Mouse (Mus musculus) left cerebral cortex, adult 2 months (tissue): ENCODE results near the gene Slc10a6. TPM values are rescaled to one million over a fixed set of nuclear protein-coding genes. Genes with fewer than 3 reads are reported as not detected.

Source experiments
- DNase-seq, 2 experiments: peaks; one replicate each; pipeline ENCODE4 v3.0.0; 2021 to 2022; ENCODE audit warnings: low spot score in 2 of 2, mixed read lengths in 1 of 2; ENCODE audit errors: extremely low spot score in 1 of 2
- H3K27ac ChIP-seq: fragments of 200-600 bp; 2 replicates; pipeline ENCODE4 v1.8.1; 2022
- H3K4me3 ChIP-seq: fragments of 200-600 bp; 2 replicates; pipeline ENCODE4 v1.8.1; 2022
- CTCF ChIP-seq: fragments of 200-600 bp; IDR thresholded peaks from 2 replicates; pipeline ENCODE4 v1.8.1; 2022; ENCODE audit warnings: antibody characterized with exemption, mild to moderate bottlenecking, moderate library complexity
- intact Hi-C: fragments of 180-260 bp; cut with DNase I; formaldehyde crosslinking; loops from one replicate; pipeline ENCODE4 v1.15.1; 2025
- total RNA-seq, 2 experiments: library from RNA; stranded (reverse); gene quantifications; 2 replicates each; pipeline ENCODE4 v1.2.3; 2021

Slc10a6 gene
- total RNA-seq, 2 experiments from 2014 or later = 0.21 TPM; not detected in 1

GRCm38 (mm10) chr5:103654780-103655179 lies 25.6 kb upstream of the Slc10a6 start:
- no peak overlapping the region for H3K27ac ChIP-seq
- intact Hi-C loops = no loop called here

GRCm38 (mm10) chr5:103654225-103654624 lies 25.0 kb upstream of the Slc10a6 start:
- peak; percentile 48 for TF ChIP-seq CTCF
- intact Hi-C loops = no loop called here

More at GRCm38 (mm10) chr5:103654780-103655179, 25.6 kb upstream of the Slc10a6 start:
- TF ChIP-seq CTCF = no peak
- no peak overlapping the region for H3K4me3 ChIP-seq
- DNase-seq = no peak

GRCm38 (mm10) chr5:103647320-103647719 lies 18.1 kb upstream of the Slc10a6 start:
- no peak for DNase-seq
- Histone ChIP-seq H3K4me3 (no peak overlapping the region), H3K27ac (no peak overlapping the region)
- intact Hi-C loops = no loop called here
- TF ChIP-seq CTCF = no peak

More at GRCm38 (mm10) chr5:103654225-103654624, 25.0 kb upstream of the Slc10a6 start:
- peak in 1 of 2 experiments; percentile 19 for DNase-seq
- H3K27ac ChIP-seq = no peak overlapping the region
- no peak overlapping the region for H3K4me3 ChIP-seq

- H3K4me3 ChIP-seq = no peak overlapping the region
- no peak for TF ChIP-seq CTCF
- DNase-seq = no peak
- intact Hi-C loops = no loop called here
- H3K27ac ChIP-seq = no peak overlapping the region
Observed at GRCm38 (mm10) chr5:103644167-103644566, 15.0 kb upstream of the Slc10a6 start.

- no peak for DNase-seq
- TF ChIP-seq CTCF = no peak
- intact Hi-C loops = no loop called here
- Histone ChIP-seq H3K4me3 (no peak overlapping the region), H3K27ac (no peak overlapping the region)
Observed at GRCm38 (mm10) chr5:103637162-103637561, 8.0 kb upstream of the Slc10a6 start.

GRCm38 (mm10) chr5:103629854-103630580 lies 814 bp upstream of the Slc10a6 start:
- H3K4me3 ChIP-seq = no peak overlapping the region
- DNase-seq = no peak
- intact Hi-C loops = no loop called here
- H3K27ac ChIP-seq = no peak overlapping the region
- no peak for TF ChIP-seq CTCF

- TF ChIP-seq CTCF = no peak
- H3K4me3 ChIP-seq = no peak overlapping the region
- DNase-seq = no peak
- no peak overlapping the region for H3K27ac ChIP-seq
- intact Hi-C loops = no loop called here
Observed at GRCm38 (mm10) chr5:103628499-103628898, 704 bp downstream of the Slc10a6 start.

GRCm38 (mm10) chr5:103624831-103625230 lies 4.4 kb downstream of the Slc10a6 start:
- no peak overlapping the region for H3K27ac ChIP-seq
- no peak for TF ChIP-seq CTCF
- no peak overlapping the region for H3K4me3 ChIP-seq
- DNase-seq = no peak
- intact Hi-C loops = no loop called here

- intact Hi-C loops = no loop called here
- no peak for DNase-seq
- H3K27ac ChIP-seq = no peak overlapping the region
- H3K4me3 ChIP-seq = no peak overlapping the region
- no peak for TF ChIP-seq CTCF
Observed at GRCm38 (mm10) chr5:103622321-103622720, 6.9 kb downstream of the Slc10a6 start.

GRCm38 (mm10) chr5:103620301-103620973 lies 8.8 kb downstream of the Slc10a6 start:
- DNase-seq = no peak

GRCm38 (mm10) chr5:103617191-103617590 lies 12.0 kb downstream of the Slc10a6 start:
- Histone ChIP-seq H3K27ac (no peak overlapping the region), H3K4me3 (no peak overlapping the region)
- no peak for TF ChIP-seq CTCF
- DNase-seq = no peak
- intact Hi-C loops = no loop called here

More at GRCm38 (mm10) chr5:103620301-103620973, 8.8 kb downstream of the Slc10a6 start:
- H3K27ac ChIP-seq = no peak overlapping the region
- no peak overlapping the region for H3K4me3 ChIP-seq
- TF ChIP-seq CTCF = no peak
- intact Hi-C loops = no loop called here

GRCm38 (mm10) chr5:103614356-103614755 lies 14.8 kb downstream of the Slc10a6 start:
- no peak for TF ChIP-seq CTCF
- DNase-seq = no peak
- Histone ChIP-seq H3K4me3 (no peak overlapping the region), H3K27ac (no peak overlapping the region)
- intact Hi-C loops = no loop called here

- no peak overlapping the region for H3K27ac ChIP-seq
- H3K4me3 ChIP-seq = no peak overlapping the region
- DNase-seq = no peak
- no peak; the same call in 1 of the 2 replicates for TF ChIP-seq CTCF
- intact Hi-C loops = no loop called here
Observed at GRCm38 (mm10) chr5:103612316-103612715, 16.9 kb downstream of the Slc10a6 start.
